Mouse (Mus musculus): Measurements from ENCODE around the gene Polr1d.

DNA sequence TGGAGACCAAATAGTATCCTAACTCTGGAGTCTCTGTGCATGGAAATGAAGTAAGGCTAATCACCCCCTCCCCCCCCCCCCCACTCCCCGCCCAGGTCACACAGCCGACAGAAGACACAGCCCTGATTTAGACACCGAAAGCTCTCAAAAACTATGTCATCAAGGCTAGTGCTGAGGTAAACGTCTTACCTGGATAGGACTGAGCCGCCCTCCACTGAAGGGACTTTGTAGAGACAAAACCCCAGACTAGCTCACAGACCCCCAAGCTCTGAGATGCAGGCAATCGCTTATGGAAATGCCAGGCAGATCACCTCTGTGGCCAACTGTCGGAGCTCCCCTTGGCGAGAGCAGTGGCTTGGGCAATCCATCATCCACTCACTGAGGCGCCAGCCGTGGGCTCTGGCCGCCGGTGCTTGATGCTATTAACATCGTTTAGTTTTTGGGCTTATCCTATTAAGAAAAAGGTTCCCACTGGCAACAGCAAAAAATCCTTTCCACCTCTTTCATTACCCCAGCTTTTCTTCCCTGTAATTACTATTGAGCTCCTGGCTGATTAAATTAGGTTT lies 78.0 kb downstream of the Polr1d start:
- TF ChIP-seq CTCF (IDR thresholded peaks at IDR 0.05; ENCODE audit: low read depth, low read length) = no peak
- TF ChIP-seq GATA1 (IDR thresholded peaks at IDR 0.05; ENCODE audit: borderline replicate concordance, low read length) = no peak
- no peak for TF ChIP-seq TAL1 (conservative IDR thresholded peaks at IDR 0.05; ENCODE audit: low read depth, low read length)

Measured in G1E (cell line).